Mouse (Mus musculus) CH12.LX (cell line): ENCODE data around the gene Cckbr.

Experiments
- TCF12 ChIP-seq: IDR thresholded peaks from 2 replicates; pipeline ENCODE4 v1.6.1; 2014; ENCODE audit warnings: low read depth, mild to moderate bottlenecking, inconsistent platforms, low read length, improper control_type of control experiment
- USF1 ChIP-seq: IDR thresholded peaks from 2 replicates; pipeline ENCODE4 v1.6.1; 2014; ENCODE audit warnings: low read depth, mild to moderate bottlenecking, inconsistent platforms, low read length, improper control_type of control experiment

GRCm38 (mm10) chr7:105477841-105478240 is 52.3 kb downstream of the Cckbr start:
- TF ChIP-seq USF1 (no peak), TCF12 (no peak)
